Mouse (Mus musculus): Measurements from ENCODE around the gene Ttll13. TPM values are rescaled to one million over a fixed set of nuclear protein-coding genes. Genes with fewer than 3 reads are reported as not detected.

Ttll13 gene
- 0.30 and 1.0 TPM in 2 replicates for polyA plus RNA-seq (2015; fragmentation: Nextera tagmentation; extraction: Ambion mirVana)

DNA sequence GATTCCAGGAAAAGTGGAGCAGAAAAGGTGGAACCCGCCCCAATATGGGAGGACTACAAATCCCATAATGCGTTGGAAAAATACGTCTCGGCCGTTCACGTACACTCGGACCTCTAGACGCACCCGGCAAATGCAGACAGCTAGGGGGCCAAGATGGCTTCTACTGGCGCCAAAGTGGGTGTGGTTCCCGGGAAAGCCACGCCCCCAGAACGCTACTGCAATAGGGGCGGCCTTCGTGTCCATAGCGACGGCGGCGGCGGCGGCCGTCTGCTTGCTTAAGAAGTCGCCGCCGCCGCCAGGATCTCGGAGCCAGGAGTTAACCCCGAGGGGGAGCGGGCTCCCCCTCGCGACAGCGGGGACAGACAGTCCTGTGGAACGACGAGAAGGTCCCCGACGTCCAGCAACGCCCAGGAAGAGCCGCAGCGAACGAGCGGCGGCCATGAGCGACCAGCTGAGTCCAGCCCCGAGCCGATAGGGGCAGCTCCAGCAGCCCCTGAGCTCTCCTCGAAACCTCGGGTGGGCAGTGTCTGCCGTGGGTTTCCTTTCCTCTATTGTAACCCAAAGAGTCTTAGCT is at the start of gene Ttll13:
Ttll13 (plus strand) TSS at position 229 of the 574 bp plus-strand sequence.

DNA sequence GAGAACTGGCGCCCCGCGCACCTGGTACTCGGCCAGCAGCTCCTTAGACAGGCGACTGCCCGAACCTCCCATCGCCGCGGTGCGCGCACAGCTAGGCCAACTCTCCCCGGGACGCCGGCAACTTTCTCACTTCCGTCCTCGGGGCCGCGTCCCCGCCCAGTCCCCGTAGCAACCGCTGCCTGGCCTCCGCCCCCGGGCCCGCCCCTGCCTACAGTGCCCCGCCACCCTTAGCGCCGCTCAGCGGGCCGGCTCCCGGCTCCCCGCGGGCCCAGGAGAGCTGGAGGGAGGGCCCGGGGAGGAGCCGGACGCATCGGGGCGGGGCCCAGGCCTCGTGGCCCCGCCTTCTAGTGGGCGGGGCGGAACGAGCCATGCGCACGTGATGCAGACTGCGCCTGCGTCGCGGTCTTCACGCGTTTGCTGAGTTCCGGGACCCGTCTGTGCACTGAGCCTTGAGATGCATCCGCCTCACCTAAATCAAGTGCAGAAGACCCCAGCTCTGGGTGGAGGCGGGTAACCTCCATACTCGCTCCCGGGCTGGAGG is 13.6 kb upstream of the Ttll13 start, which contains the start of the genes Cib1 and Gdpgp1:
Cib1 (minus strand) TSS at position 325 of the 541 bp plus-strand sequence.
Gdpgp1 (plus strand) TSS at position 377 of the 541 bp plus-strand sequence.

DNA sequence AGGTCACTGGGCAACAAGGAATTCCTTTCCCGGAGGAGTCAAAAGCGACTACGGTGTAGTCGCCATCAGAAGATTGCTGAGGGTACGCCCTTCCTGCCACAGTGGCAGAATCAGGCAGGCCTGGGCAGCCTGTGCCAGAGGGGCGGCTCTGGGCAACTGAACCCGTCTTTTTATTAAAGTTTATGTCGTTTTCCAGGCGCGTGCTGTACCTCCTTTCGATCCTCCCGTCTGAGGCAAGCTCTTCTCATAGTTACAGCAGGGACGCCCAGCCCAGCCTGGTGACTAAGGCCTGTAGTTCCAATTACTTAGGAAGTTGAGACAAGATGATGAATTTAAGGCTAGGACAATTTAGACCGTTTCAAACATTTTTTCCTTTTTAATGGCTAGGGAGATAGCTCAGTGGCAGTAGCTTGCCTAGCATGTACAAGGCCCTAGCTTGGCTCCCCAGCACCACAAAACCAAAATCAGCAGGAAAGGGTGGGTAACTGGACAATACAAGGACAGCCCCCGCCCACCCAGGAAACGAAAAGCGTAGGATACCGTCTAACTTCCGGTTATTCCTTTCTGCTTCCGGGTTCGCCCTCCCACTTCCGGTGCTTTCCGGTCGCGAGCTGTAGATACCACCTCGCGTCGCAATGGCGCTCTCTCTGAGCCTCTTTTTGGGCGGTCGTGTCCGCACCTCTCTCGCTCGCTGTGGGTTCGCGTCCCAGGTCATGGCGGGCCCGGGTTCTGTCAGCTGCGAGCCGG is 14.6 kb downstream of the Ttll13 start, which contains the start of gene Ngrn:
Ngrn (plus strand) TSS at position 591 of the 747 bp plus-strand sequence.

DNA sequence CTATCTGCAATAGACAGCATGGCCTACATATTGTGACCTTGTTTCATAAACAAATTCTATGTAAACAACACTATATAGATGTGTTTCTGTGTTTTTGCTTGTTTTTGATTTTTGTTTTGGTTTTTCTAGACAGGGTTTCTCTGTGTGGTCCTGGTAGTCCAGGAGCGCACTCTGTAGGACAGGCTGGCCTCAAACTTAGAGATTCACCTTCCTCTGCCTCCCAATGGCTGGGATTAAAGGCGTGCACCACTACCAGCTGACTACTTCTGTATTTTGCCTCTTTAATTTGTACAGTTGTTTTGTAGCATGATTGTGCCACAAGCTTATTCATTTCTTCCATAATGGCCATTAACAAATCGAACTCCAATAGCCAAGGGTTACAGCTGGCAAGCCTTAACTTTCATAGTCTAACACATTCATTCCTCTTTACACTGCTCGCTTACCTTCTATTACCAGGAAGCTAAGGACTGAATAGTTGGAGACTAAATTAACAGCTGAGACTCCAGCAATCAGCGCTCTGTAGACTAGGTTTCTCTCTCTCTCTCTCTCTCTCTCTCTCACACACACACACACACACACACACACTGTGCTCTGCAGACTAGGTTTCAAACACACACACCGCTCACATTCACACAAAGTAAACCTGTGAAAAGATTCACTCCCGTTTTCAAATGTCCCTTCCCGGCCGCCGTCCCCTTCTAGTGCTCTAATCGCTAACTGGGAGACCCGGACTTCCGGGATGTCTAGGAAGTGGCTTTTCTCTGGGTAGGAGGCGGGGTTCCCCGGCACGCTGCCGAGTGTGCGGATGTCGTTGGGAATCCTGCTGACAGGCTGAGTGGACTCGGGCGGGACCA is 22.9 kb downstream of the Ttll13 start, which contains the start of gene Vps33b:
Vps33b (plus strand) TSS at position 753 of the 854 bp plus-strand sequence.

DNA sequence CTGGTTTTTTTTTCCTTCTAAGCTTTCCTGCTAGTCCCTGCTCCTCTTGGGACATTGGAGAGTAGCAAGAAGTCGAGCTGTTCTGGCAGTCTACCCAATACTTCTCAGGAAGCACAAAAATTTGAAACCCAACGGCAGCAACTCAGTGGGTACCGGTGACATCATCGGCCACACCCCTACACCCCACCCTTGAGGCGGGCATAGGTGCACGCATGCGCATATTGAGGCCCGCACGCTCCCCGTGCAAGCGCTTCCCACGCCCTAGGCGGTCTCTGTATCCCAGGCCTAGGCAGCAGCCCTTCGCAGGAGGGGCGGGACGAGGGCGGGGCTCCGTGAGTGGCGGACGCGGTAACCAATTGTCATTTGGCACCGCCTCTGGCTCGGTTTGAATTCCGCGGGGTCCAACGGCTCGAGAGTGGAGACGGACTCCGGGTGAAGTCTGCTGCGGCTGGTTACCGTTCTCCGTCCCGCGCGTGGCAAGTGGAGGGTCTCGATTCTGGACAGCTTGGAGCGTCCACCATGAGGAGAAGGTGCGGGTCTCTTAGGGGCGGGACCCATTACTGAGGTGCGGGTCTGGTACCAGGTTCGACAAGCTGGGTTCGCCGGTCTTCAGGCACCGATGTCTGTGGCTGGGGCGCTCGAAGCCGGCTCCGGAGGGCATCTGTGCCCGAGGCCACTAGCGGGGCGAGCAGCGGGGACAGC is 48.0 kb downstream of the Ttll13 start, which contains the start of gene Prc1:
Prc1 (plus strand) TSS at position 389 of the 702 bp plus-strand sequence.

Other genes starting within 250 kb of the Ttll13 start
- gene Zfp710, start 221.6 kb upstream of the Ttll13 start, polyA plus RNA-seq (2015; fragmentation: Nextera tagmentation; extraction: Ambion mirVana), result 6.9 and 8.5 TPM in 2 replicates
- 115 and 141 TPM in 2 replicates for gene Idh2, start 131.0 kb upstream of the Ttll13 start, polyA plus RNA-seq (2015; fragmentation: Nextera tagmentation; extraction: Ambion mirVana)
- 37.7 and 38.5 TPM in 2 replicates for gene Sema4b, start 59.5 kb upstream of the Ttll13 start, polyA plus RNA-seq (2015; fragmentation: Nextera tagmentation; extraction: Ambion mirVana)
- 109 and 111 TPM in 2 replicates for gene Cib1, start 13.6 kb upstream of the Ttll13 start, polyA plus RNA-seq (2015; fragmentation: Nextera tagmentation; extraction: Ambion mirVana)
- 2.2 and 2.5 TPM in 2 replicates for gene Gdpgp1, start 13.5 kb upstream of the Ttll13 start, polyA plus RNA-seq (2015; fragmentation: Nextera tagmentation; extraction: Ambion mirVana)
- gene Ngrn, start 14.8 kb downstream of the Ttll13 start, polyA plus RNA-seq (2015; fragmentation: Nextera tagmentation; extraction: Ambion mirVana), result 32.2 and 34.6 TPM in 2 replicates
- gene Vps33b, start 23.3 kb downstream of the Ttll13 start, polyA plus RNA-seq (2015; fragmentation: Nextera tagmentation; extraction: Ambion mirVana), result 4.1 and 5.6 TPM in 2 replicates
- 128 and 140 TPM in 2 replicates for gene Prc1, start 48.1 kb downstream of the Ttll13 start, polyA plus RNA-seq (2015; fragmentation: Nextera tagmentation; extraction: Ambion mirVana)
- gene Rccd1, start 78.1 kb downstream of the Ttll13 start, polyA plus RNA-seq (2015; fragmentation: Nextera tagmentation; extraction: Ambion mirVana), result 7.6 and 8.8 TPM in 2 replicates
- 10.2 and 11.4 TPM in 2 replicates for gene Unc45a, start 94.6 kb downstream of the Ttll13 start, polyA plus RNA-seq (2015; fragmentation: Nextera tagmentation; extraction: Ambion mirVana)
- gene Hddc3, start 96.7 kb downstream of the Ttll13 start, polyA plus RNA-seq (2015; fragmentation: Nextera tagmentation; extraction: Ambion mirVana), result 4.5 and 6.3 TPM in 2 replicates
- 5.8 and 7.6 TPM in 2 replicates for gene Man2a2, start 125.0 kb downstream of the Ttll13 start, polyA plus RNA-seq (2015; fragmentation: Nextera tagmentation; extraction: Ambion mirVana)
- 39.9 and 58.0 TPM in 2 replicates for gene Fes, start 141.6 kb downstream of the Ttll13 start, polyA plus RNA-seq (2015; fragmentation: Nextera tagmentation; extraction: Ambion mirVana)
- gene Furin, start 159.1 kb downstream of the Ttll13 start, polyA plus RNA-seq (2015; fragmentation: Nextera tagmentation; extraction: Ambion mirVana), result 7.2 and 8.7 TPM in 2 replicates

All from spleen, postnatal 0 days (tissue).